Mouse (Mus musculus): ENCODE measurements around the gene Olfr358. TPM values are rescaled to one million over a fixed set of nuclear protein-coding genes. Genes with fewer than 3 reads are reported as not detected.

Gene Olfr358
- not detected in 2 replicates for polyA plus RNA-seq (2012; rRNA removed)

- H3K4me3 ChIP-seq (ENCODE audit: control insufficient read depth, low read depth, low read length): no peak within 1 kb of the TSS
- TF ChIP-seq CTCF (IDR thresholded peaks at IDR 0.05; ENCODE audit: control insufficient read depth, insufficient read depth, insufficient replicate concordance, low read depth, low read length): no peak
- TF ChIP-seq POLR2A (IDR thresholded peaks at IDR 0.05; ENCODE audit: control insufficient read depth, low read depth, low read length): no peak
- no peaks in the 10 kb centered on the region for H3K4me1 ChIP-seq (ENCODE audit: control insufficient read depth, insufficient read depth, low read length)
- no peaks in the 10 kb centered on the region for H3K27me3 ChIP-seq (ENCODE audit: control insufficient read depth, insufficient read depth, low read length)
- no peak within 1 kb of the TSS for H3K27ac ChIP-seq (ENCODE audit: control insufficient read depth, insufficient read depth, low read depth, low read length)
- H3K36me3 ChIP-seq (ENCODE audit: control insufficient read depth, insufficient read depth, low read length): no peaks in the 10 kb centered on the region
Observed at GRCm38 (mm10) chr2:37009235-37009634, at the start of gene Olfr358. TSS of gene Olfr358 (minus strand) at chr2:37009335.

GRCm38 (mm10) chr2:36997030-36997429 lies 12.1 kb downstream of the Olfr358 start:
- H3K4me3 ChIP-seq (ENCODE audit: control insufficient read depth, low read depth, low read length): no peak overlapping the region

DNA sequence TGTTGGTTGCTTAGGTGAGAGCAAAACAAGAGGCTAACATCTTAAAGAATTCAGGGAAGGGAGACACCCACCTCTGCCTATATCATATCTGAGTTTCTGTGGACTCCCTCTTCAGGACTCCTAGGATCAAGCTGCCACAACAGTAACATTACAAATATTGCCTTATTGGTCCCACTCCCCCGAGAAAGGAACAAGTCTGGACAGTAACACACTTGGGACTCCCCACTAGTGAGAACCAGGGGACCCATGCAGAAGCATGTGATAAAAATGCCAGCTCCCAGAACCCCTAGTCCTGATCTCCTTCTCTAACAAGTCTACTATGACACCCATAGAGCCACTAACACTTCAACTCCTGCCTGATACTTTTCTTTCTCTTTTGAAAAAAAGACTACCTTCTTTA lies 15.6 kb downstream of the Olfr358 start, which contains the start of gene Olfr357:
Olfr357 (plus strand) TSS at position 301 of the 400 bp plus-strand sequence.
- no peaks in the 10 kb centered on the region for H3K27me3 ChIP-seq (ENCODE audit: control insufficient read depth, insufficient read depth, low read length)
- H3K36me3 ChIP-seq (ENCODE audit: control insufficient read depth, insufficient read depth, low read length): no peaks in the 10 kb centered on the region
- H3K4me3 ChIP-seq (ENCODE audit: control insufficient read depth, low read depth, low read length): no peak within 1 kb of the TSS
- no peak for TF ChIP-seq CTCF (IDR thresholded peaks at IDR 0.05; ENCODE audit: control insufficient read depth, insufficient read depth, insufficient replicate concordance, low read depth, low read length)
- no peak for TF ChIP-seq POLR2A (IDR thresholded peaks at IDR 0.05; ENCODE audit: control insufficient read depth, low read depth, low read length)
- no peaks in the 10 kb centered on the region for H3K4me1 ChIP-seq (ENCODE audit: control insufficient read depth, insufficient read depth, low read length)
- H3K27ac ChIP-seq (ENCODE audit: control insufficient read depth, insufficient read depth, low read depth, low read length): no peak within 1 kb of the TSS

More at GRCm38 (mm10) chr2:36997030-36997429, 12.1 kb downstream of the Olfr358 start:
- H3K27me3 ChIP-seq (ENCODE audit: control insufficient read depth, insufficient read depth, low read length): no peaks in the 10 kb centered on the region
- H3K36me3 ChIP-seq (ENCODE audit: control insufficient read depth, insufficient read depth, low read length): no peaks in the 10 kb centered on the region
- TF ChIP-seq CTCF (IDR thresholded peaks at IDR 0.05; ENCODE audit: control insufficient read depth, insufficient read depth, insufficient replicate concordance, low read depth, low read length): no peak
- TF ChIP-seq POLR2A (IDR thresholded peaks at IDR 0.05; ENCODE audit: control insufficient read depth, low read depth, low read length): no peak
- H3K27ac ChIP-seq (ENCODE audit: control insufficient read depth, insufficient read depth, low read depth, low read length): no peak overlapping the region
- no peaks in the 10 kb centered on the region for H3K4me1 ChIP-seq (ENCODE audit: control insufficient read depth, insufficient read depth, low read length)

Other genes with a start within 250 kb of the Olfr358 start
- gene Olfr348, start 225.1 kb downstream of the Olfr358 start, polyA plus RNA-seq (2012; rRNA removed): not detected in 2 replicates
- gene Olfr50, start 218.8 kb downstream of the Olfr358 start, polyA plus RNA-seq (2012; rRNA removed): not detected in 2 replicates
- gene Olfr3, start 192.3 kb downstream of the Olfr358 start, polyA plus RNA-seq (2012; rRNA removed): not detected in 2 replicates
- gene Olfr350, start 163.0 kb downstream of the Olfr358 start, polyA plus RNA-seq (2012; rRNA removed): not detected in 2 replicates
- gene Olfr351, start 146.7 kb downstream of the Olfr358 start, polyA plus RNA-seq (2012; rRNA removed): not detected in 2 replicates
- gene Olfr352, start 140.9 kb downstream of the Olfr358 start, polyA plus RNA-seq (2012; rRNA removed): not detected in 2 replicates
- not detected in 2 replicates for gene Olfr353, start 116.4 kb downstream of the Olfr358 start, polyA plus RNA-seq (2012; rRNA removed)
- not detected in 2 replicates for gene Olfr354, start 103.7 kb downstream of the Olfr358 start, polyA plus RNA-seq (2012; rRNA removed)
- gene Olfr355, start 80.4 kb downstream of the Olfr358 start, polyA plus RNA-seq (2012; rRNA removed): not detected in 2 replicates
- gene Olfr356, start 72.2 kb downstream of the Olfr358 start, polyA plus RNA-seq (2012; rRNA removed): not detected in 2 replicates
- 0.59 and 0.62 TPM in 2 replicates for gene Olfr357, start 15.5 kb downstream of the Olfr358 start, polyA plus RNA-seq (2012; rRNA removed)
- gene Olfr360, start 56.4 kb upstream of the Olfr358 start, polyA plus RNA-seq (2012; rRNA removed): not detected in 2 replicates
- 0.11 and 0.58 TPM in 2 replicates for gene Olfr361, start 80.0 kb upstream of the Olfr358 start, polyA plus RNA-seq (2012; rRNA removed)
- gene Olfr362, start 108.6 kb upstream of the Olfr358 start, polyA plus RNA-seq (2012; rRNA removed): 0.07 TPM in 2 replicates
- not detected in 2 replicates for gene Olfr364-ps1, start 130.0 kb upstream of the Olfr358 start, polyA plus RNA-seq (2012; rRNA removed)
- not detected in 2 replicates for gene Olfr365, start 178.9 kb upstream of the Olfr358 start, polyA plus RNA-seq (2012; rRNA removed)
- not detected in 2 replicates for gene Olfr366, start 202.2 kb upstream of the Olfr358 start, polyA plus RNA-seq (2012; rRNA removed)